Mouse (Mus musculus) heart, postnatal 36 days (tissue): ENCODE measurements around the gene Ptpn18. TPM values are rescaled to one million over a fixed set of nuclear protein-coding genes. Genes with fewer than 3 reads are reported as not detected.
"Not testable (repeated sequence)": the region's sequence is repeated elsewhere in the genome, so short reads cannot be mapped to it uniquely, and the experiment has no call there.

ENCODE experiments used
- DNase-seq, 2 experiments: peaks; one replicate each; pipeline ENCODE4 v3.0.0; 2021 to 2022
- intact Hi-C: fragments of 180-260 bp; cut with DNase I; formaldehyde crosslinking; loops from one replicate; pipeline ENCODE4 v1.15.1; 2025
- total RNA-seq, 2 experiments: library from RNA; stranded (reverse); gene quantifications; 2 replicates each; pipeline ENCODE4 v1.2.3; 2021

The Ptpn18 gene
- total RNA-seq = 1 to 10 TPM; 4.8 to 5.6 TPM

GRCm38 (mm10) chr1:34459284-34460060 lies at the start of gene Ptpn18:
Ptpn18 (plus strand) TSS chr1:34459762.
- intact Hi-C loops = loop anchor here (5.0 kb wide), 1 partner anchor 143 kb away; no protein-coding TSS in a partner anchor
- DNase-seq = peak; percentile 94 to 97

- intact Hi-C loops = no loop called here
- DNase-seq = no peak
Measured at GRCm38 (mm10) chr1:34428466-34428865, 31.1 kb upstream of the Ptpn18 start.

- DNase-seq = no peak
- intact Hi-C loops = no loop called here
Measured at GRCm38 (mm10) chr1:34429281-34429680, 30.3 kb upstream of the Ptpn18 start.

GRCm38 (mm10) chr1:34430981-34431380 lies 28.6 kb upstream of the Ptpn18 start:
- no peak for DNase-seq
- intact Hi-C loops = loop anchor here (5.0 to 10.0 kb wide), 3 partner anchors 314 to 616 kb away; partner anchors contain the start of gene Zfp451

- intact Hi-C loops = loop anchor here (5.0 to 10.0 kb wide), 3 partner anchors 314 to 617 kb away; partner anchors contain the start of gene Zfp451
Measured at GRCm38 (mm10) chr1:34431431-34431830, 28.1 kb upstream of the Ptpn18 start.

GRCm38 (mm10) chr1:34432411-34432775 lies 27.2 kb upstream of the Ptpn18 start:
- peak; percentile 25 to 37 for DNase-seq
- intact Hi-C loops = loop anchor here (5.0 to 10.0 kb wide), 3 partner anchors 315 to 618 kb away; partner anchors contain the start of gene Zfp451

More at GRCm38 (mm10) chr1:34431431-34431830, 28.1 kb upstream of the Ptpn18 start:
- DNase-seq = no peak

GRCm38 (mm10) chr1:34432776-34433481 lies 26.6 kb upstream of the Ptpn18 start:
- intact Hi-C loops = loop anchor here (5.0 to 10.0 kb wide), 3 partner anchors 316 to 618 kb away; partner anchors contain the start of gene Zfp451
- peak; percentile 28 to 35 for DNase-seq

- DNase-seq = peak; percentile 10 to 32
- intact Hi-C loops = loop anchor here (5.0 to 10.0 kb wide), 3 partner anchors 317 to 619 kb away; partner anchors contain the start of gene Zfp451
Measured at GRCm38 (mm10) chr1:34433891-34434521, 25.6 kb upstream of the Ptpn18 start.

- intact Hi-C loops = loop anchor here (5.0 to 10.0 kb wide), 3 partner anchors 317 to 620 kb away; partner anchors contain the start of gene Zfp451
- peak; percentile 93 to 95 for DNase-seq
Measured at GRCm38 (mm10) chr1:34434660-34435160, 24.9 kb upstream of the Ptpn18 start.

GRCm38 (mm10) chr1:34435371-34436120 lies 24.0 kb upstream of the Ptpn18 start:
- no peak for DNase-seq
- intact Hi-C loops = loop anchor here (10.0 kb wide), 1 partner anchor 621 kb away; the partner anchor contains the start of gene Zfp451

GRCm38 (mm10) chr1:34436374-34436773 lies 23.2 kb upstream of the Ptpn18 start:
- no peak for DNase-seq
- intact Hi-C loops = loop anchor here (10.0 kb wide), 1 partner anchor 622 kb away; the partner anchor contains the start of gene Zfp451

GRCm38 (mm10) chr1:34437366-34437765 lies 22.2 kb upstream of the Ptpn18 start:
- intact Hi-C loops = loop anchor here (10.0 kb wide), 1 partner anchor 623 kb away; the partner anchor contains the start of gene Zfp451
- not testable (repeated sequence) for DNase-seq

- no peak for DNase-seq
- intact Hi-C loops = loop anchor here (10.0 kb wide), 1 partner anchor 624 kb away; the partner anchor contains the start of gene Zfp451
Measured at GRCm38 (mm10) chr1:34438381-34439051, 21.0 kb upstream of the Ptpn18 start.

GRCm38 (mm10) chr1:34439215-34439960 lies 20.2 kb upstream of the Ptpn18 start, which contains the start of the genes Ccdc115 and Imp4:
Ccdc115 (minus strand) TSS chr1:34439672.
Imp4 (plus strand) TSS chr1:34439851.
- intact Hi-C loops = loop anchor here (10.0 kb wide), 1 partner anchor 625 kb away; the partner anchor contains the start of gene Zfp451
- DNase-seq = peak; percentile 93

- intact Hi-C loops = loop anchor here (10.0 kb wide), 2 partner anchors 405 to 625 kb away; partner anchors contain the start of genes Fam168b, Plekhb2 and Zfp451
- no peak for DNase-seq
Measured at GRCm38 (mm10) chr1:34439961-34440630, 19.5 kb upstream of the Ptpn18 start.

GRCm38 (mm10) chr1:34443124-34443523 lies 16.4 kb upstream of the Ptpn18 start:
- no peak for DNase-seq
- intact Hi-C loops = loop anchor here (10.0 kb wide), 1 partner anchor 402 kb away; the partner anchor contains the start of genes Fam168b and Plekhb2

- intact Hi-C loops = no loop called here
- DNase-seq = no peak
Measured at GRCm38 (mm10) chr1:34458431-34458830, 1.1 kb upstream of the Ptpn18 start.
